Mouse (Mus musculus) embryonic fibroblast, embryonic 13.5 days (primary cell): Measurements from ENCODE around the gene Magi2.

ENCODE experiments used
- CTCF ChIP-seq: IDR thresholded peaks from 2 replicates; pipeline ENCODE4 v1.5.1; 2011; ENCODE audit warnings: mild to moderate bottlenecking, control low read depth, low read length, moderate library complexity, borderline replicate concordance; ENCODE audit not compliant: insufficient read depth
- POLR2A ChIP-seq: IDR thresholded peaks from 2 replicates; pipeline ENCODE4 v1.6.1; 2011; ENCODE audit warnings: low read depth, mild to moderate bottlenecking, control low read depth, low read length, moderate library complexity

DNA sequence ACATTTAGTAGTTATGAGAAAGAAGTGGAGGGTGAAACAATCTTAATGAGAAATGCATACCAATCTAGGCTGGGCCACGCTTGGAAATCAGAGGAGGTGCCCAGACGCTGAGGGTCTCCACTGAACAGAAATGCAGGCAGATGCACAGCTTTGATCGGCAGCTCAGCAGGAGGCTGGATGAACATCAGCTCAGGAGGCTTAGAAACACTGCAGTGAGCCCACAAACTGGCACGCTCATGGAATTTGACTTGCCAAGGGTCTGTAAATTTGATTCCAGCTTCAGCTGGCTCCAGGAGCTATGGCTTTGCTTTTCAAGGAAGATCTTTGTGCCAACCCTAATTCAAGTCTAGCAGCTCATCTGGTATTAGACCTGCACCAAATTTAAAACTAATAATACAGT lies 187.7 kb downstream of the Magi2 start:
- TF ChIP-seq CTCF (no peak), POLR2A (no peak)
